12 mouse cellular contexts compared by ENCODE assay signal in the genomic region with DNA sequence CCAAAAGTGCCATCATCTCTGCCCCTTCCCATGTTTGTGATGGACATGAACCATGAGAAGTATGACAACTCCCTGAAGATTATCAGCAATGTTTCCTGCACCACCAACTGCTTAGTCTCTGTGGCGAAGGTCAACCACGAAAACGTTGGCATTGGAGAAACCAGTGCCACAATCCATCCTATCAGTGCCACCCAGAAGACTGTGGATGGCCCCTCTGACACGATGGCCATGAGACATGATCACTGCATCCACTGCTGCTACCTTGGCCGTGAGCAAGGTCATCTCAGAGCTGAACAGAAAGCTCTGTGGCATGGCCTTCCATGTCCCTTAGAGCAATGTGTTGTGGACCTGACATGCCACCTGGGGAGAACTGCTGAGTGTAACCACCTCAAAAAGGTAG.
"Had no signal": no experiment of that assay in that cellular context is flagged by ENCODE, and none has a peak within 500 bp of the region (broad histone marks: within the 10 kb centered on the region; RNA-seq: fewer than 3 reads in every experiment).

No protein-coding gene starts in this region.

- DNase-seq: retina, postnatal 1 day; right cerebral cortex, adult 18-20 months; right cerebral cortex, postnatal 14 days; right cerebral cortex, postnatal 25 days; right cerebral cortex, postnatal 4 days; spleen, adult 18-20 months; thymus, adult 18-20 months; thymus, adult 2 months; thymus, postnatal 14 days; thymus, postnatal 25 days; thymus, postnatal 36 days; thymus, postnatal 4 days had no signal
